Mouse (Mus musculus) fibroblast of lung, adult 2 months (primary cell): ENCODE data around the gene Gm9803.
A peak's percentile ranks its signal among the peaks of the same experiment; 100 is the strongest.
"Not testable (repeated sequence)": the region's sequence is repeated elsewhere in the genome, so short reads cannot be mapped to it uniquely, and the experiment has no call there.

Source experiments
- DNase-seq: peaks from one replicate; pipeline ENCODE4 v3.0.0-alpha.2; 2011; ENCODE audit warnings: low read depth

Gm9803 gene

DNA sequence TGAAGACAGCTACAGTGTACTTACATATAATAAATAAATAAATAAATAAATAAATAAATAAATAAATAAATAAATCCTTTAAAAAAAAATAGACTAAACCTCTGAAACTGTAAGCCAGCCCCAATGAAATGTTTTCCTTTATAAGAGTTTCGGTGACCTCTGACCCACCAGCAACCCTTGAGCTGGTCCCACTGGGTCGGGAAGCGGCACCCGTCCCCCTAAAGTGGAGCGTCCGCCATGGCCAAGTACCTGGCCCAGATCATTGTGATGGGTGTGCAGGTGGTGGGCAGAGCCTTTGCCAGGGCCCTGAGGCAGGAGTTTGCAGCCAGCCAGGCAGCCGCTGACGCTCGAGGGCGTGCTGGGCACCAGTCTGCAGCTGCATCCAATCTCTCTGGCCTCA lies at the start of gene Gm9803:
TSS of gene Gm9803 (plus strand) at position 154 of the 400 bp plus-strand sequence.
- not testable (repeated sequence) for DNase-seq

DNA sequence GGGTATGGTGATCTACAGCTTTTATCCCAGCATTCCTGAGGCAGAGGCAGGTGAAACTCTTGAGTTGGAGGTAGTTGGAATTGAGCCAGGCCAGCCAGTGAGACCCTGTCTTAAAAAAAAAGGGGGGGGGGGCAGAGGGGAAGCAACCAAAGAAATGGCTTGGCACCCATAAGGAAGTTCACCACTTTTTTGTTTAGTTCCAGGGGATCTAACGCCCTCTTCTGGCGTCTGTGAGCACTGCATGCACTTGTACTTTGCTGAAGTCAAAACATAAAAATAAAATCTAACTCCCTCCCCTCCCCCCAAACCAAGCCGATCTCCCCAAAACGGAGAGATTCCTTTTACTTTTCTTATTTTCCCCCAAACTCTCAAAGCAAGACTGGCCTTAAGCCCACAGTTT lies 48.5 kb upstream of the Gm9803 start:
- DNase-seq, result no peak

DNA sequence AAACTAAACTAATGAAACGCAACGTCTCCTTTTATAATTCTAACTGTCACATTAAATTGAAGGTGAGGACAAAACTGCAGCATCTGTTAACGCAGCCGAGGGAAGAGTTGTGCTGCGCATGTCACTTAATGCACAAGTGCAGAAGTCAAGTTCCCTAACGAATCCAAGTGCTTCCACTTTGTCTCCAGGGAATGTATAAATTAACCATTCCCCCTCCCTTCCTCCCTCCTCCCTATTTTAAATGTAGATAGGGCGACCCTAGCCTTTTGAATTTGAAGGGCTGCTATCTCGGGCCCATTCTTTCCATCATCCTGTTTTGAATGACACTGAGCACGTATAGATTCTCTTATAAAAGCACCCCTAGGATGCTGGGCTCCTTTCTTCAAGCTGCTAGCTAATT lies 46.4 kb upstream of the Gm9803 start:
- DNase-seq, result no peak

DNA sequence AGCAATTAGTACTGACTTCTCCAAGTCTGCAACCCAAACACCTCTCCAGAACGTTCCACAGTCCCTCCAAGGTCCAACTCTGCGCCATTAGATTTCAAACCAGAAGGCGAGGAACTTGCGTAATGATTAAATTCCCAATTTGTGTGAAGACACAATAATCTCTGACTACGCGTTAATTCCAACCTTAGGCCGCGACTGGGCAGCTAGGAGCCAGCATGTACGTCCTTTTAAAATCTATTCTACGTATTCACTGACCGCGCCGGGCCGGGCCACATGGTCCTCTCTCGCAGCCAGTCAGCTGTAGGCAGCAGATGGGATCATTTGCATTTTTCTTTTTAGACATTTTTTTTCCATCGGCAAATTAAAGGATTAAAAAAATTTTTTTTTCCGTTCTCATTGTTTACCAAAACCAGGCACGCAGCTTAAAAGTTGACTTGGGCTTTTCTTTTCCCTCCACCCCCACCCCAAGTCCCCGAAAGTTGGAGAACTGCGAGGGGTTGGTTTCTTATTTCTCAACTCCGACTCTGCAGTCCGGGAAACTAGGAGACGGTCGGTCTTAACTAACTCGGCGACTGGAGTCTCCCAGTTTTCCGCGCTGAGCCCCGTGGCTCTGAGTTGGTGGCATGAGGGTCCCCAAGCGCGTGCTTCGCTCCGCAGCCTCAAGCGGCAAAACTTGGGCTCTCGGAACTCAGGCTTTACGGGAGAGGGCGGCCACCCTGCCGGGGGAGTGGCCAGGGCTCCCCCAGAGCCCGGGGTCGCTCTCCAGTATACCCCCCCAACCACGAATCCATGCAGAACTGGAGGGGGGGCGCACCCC lies 45.8 kb upstream of the Gm9803 start:
- no peak for DNase-seq

DNA sequence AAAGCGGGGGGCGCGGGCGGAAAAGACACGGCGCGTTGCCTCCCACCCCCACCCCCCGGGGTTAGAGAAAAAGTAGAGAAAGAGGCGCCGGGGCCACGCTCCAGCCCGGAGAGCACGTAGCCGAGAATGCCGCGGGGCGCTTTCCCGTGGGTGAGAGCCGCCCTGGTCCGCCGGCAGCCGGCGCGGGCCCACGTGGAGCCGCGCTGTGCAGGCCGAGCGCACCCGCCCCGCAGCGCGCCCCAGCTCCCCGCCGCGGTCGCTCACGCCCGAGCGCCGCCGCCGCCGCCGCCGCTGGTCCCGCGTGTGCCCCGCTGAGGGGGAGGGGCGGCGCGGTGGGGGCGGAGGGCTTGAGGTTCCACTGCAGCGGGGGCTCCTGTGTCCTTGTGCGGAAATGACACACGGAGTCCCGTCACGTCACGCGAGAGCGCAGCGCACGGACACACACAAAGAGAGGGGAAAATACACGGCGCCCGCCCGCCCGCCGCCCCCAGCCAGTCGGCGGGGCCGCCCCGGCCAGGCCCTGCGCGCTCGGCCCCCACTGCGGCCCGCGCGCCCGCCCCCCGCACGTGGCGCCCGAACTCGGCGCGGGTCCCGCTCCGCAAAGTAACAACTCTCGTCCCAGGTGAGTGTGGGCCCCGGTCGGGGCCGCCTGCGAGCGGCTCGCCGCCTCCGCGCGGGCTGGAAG lies 45.0 kb upstream of the Gm9803 start, which contains the start of gene Bend3:
TSS of gene Bend3 (plus strand) at position 81 of the 685 bp plus-strand sequence.
- DNase-seq, result no peak

DNA sequence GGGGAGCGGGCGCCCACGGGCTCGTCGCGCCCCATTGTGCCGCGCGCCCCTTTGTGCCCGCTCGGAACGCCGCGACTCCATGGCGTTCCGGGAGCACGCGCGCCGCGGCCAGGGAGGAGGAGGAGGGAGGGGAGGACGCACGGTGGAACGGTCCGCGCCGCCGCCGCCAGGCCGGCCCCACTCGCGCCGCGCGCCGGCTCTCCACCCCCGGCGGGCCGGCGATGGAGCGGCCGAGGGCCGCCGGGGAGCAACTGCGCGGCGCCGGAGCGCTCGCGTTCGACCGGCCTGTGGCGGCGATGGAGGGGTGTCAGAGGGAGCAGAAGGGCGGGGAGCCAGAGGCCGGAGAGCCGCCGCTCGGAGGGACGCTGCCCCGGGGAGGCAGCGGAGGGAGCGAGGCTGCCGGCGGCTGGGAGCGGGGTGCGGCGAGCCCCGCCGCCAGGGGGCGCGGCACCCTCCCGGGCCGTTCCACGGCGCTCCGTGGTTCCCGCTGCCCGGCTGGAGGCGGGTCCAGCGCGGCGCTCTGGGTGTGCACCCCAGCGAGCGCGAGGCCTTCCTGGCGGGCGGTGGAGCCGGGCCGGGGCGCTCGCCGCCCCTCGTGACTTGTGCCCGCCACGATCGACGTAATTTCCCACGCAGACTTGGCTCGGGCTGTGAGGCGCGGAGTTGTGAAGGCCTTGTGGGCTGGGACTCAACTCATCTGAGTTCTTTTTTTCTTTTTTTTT lies 44.3 kb upstream of the Gm9803 start:
- DNase-seq, result peak; percentile 72

DNA sequence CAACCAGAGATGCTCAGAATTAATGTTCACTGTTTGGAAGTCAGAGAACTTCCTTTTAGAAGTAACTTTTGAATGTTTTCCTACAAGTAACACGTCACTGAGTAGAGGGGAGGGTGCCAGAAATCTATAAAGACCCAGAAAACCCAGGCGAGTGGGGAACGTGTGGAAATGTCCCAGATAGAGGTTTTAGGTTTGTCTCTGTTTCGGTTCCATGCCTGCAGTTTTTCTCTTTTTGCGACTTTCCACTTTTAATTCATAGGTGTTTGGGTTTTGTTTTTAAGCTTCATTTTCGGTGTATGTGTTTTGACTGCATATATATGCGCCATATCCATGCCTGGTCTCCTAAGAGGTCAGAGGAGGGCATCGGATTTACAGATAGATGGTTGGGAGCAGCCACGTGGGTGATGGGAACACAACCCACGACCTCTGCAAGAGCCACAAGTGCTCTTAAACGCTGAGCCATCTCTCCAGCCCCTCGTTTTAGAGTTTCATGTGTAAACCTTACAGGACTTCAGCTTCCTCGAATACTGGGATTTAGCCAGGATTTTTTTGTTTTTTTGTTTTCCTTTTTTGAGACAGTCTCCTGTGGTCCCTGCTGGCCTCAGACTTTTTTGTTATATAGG lies 43.5 kb upstream of the Gm9803 start:
- no peak for DNase-seq

DNA sequence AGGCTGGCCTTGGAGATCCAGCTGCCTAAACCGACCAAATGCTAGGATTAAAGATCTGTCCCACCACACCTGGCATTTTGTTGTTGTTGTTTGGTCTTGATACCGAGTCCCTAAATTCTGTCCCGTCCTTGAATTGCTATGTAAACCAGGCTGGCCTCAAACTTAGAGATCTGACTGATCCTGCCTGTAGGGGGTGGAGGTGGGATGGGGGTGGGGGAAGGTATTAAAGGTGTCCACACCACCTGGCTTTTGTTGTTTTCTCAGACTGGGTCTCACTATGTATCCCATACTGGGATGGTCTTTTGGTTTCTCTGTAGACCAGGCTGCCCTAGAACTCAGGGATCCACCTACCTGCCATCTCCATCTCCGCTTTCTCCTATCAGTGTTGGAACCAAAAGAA lies 42.7 kb upstream of the Gm9803 start:
- DNase-seq, result no peak

DNA sequence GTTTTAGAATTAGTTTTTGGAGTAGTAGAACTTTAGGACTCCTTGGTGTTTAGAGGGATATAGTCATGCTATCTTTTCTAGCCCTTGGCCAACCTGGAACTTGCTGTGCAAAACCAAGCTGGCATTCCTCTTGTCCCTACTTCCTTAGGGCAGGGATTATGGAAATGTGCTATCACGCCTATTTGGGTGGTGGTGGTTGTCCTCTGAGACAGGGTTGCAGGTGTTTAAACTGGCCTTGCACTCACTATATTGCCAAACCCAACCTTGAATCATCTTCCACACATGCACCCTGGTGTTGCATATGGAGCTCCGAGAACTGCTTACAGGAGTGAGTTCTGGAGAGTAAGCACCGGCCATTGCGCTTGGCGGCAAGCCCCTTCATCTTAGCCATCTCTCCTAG lies 41.9 kb upstream of the Gm9803 start:
- DNase-seq, result no peak

DNA sequence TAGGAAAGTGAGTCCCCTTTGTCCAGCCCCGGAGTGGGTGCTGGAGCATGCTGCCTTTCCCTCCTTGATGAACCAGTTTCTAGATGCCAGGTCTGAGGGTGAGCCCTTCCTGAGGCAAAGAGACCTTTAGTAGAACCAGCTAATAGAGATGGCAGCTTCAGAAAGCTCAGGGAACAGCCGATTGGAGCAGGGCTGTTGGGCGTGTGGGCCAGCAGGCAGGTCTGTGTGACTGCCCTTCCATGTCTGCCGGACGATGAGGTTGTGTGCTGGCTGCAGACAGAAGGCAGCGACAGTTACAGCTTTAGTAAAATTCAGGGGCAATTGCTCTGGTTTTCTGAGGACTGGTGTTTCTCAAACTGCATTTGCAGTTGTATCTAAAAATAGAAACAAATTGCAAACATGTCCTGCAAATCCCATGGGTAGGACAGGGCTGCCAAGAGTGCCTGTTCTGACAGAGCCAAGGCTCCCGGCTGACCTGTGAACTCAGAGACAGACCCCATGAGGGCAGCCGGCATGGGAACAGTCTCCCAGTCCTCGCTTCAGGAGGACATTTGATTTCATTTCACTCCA lies 40.4 kb upstream of the Gm9803 start:
- peak; percentile 27 for DNase-seq

DNA sequence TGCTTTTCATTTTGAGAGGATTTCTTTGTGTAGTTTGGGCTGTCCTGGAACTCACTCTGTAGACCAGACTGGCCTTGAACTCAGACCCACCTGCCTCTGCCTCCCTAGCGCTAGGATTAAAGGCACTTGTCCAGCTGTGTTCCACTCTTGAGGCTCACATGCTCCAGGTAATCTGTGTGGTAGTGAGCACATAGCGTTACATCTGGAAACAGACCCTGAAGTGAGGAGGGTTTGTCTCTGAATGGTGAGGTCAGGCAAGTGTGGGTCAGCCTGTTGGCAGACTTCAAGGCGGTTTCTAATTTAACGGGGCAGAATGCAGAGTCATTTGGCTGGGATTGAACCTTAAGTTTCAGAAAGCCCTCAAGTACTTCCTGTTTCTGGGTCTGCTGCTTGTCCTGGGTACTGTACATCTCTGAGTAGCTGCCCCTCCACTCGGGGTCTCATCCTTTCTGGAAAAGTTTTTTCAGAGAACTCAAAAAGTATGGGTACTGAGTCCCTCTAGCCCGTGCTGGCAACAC lies 38.1 kb upstream of the Gm9803 start:
- no peak for DNase-seq

DNA sequence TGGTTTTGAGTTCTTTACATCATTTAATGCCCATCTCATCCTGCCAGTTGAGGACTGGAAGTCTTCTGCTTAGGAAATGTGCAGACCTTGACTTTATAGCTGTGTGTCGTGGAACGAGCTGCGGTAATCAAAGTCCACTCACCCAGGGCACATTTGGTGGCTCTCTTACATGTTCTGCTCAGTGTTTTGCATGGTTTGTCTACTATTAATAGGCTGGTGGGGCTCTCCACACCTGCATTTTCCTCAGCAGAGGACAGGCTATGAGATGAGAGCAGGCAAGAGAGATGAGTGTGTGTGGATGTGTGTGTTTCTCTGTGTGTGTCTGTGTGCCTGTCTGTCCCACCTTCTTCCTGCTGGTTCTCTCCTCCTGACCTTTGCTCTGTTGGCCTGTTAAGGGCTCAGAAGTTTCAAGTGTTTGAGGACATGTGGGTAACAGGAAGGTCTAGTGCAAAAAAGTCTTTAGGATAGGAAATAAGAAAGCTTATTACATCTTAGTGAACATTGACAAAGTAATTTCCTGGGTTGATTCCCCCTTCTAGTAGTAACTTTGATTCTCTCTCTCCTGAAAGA lies 36.4 kb upstream of the Gm9803 start:
- no peak for DNase-seq

DNA sequence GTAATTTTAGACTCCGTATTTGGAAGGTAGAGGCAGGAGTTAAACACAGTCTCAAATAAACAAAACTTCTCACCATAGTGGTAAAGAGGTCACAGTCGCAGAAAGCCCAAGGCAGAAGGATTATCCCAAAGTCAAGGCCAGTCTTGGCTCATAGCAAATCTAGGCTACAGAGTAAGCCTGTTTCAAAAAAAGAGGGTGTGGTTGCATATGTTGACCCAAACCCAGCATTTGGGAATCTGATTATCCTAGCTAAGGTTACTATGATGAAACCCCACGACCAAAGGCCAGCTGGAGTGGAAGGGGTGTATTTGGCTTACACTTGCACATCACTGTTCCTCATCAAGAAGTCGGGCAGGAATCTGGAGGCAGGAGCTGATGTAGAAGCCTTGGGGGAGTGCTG lies 35.6 kb upstream of the Gm9803 start:
- DNase-seq, result no peak

DNA sequence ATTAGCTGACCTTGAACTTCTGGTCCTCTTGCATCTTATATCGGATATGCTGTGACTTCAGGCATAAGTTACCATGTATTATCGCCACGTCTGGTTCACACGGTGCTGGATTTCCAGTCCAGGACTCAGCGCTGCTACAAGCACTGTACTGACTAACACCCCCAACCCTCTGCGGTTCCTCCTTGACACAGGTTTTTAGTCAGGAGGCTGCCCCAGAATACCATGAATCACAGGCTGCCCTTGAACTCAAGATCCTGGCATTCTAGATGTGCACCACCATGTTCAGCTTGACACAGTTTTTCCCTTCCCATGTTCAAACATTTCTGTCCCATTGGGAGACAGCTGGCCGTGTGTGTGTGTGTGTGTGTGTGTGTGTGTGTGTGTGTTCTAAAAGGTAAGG lies 34.7 kb upstream of the Gm9803 start:
- DNase-seq, result no peak

DNA sequence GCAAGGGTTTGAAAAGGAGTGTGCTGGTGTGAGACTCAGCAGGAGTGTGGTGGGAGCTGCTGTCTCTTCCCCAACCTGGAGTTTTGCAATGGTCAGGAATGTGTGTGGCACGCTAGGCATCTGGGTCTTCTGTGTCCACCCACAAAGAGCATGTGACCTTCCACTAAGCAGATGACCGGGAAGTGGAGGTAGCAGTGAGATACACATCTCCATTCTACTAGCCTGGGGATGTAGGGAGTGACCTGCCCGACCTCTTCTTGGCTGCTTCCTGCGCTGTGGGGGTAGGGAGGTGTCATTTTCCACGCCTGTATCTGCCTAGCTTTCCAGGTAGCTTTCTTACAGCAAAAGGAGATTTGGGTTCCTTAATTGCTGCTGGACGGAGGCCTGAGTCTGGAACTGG lies 34.3 kb upstream of the Gm9803 start:
- DNase-seq, result no peak

DNA sequence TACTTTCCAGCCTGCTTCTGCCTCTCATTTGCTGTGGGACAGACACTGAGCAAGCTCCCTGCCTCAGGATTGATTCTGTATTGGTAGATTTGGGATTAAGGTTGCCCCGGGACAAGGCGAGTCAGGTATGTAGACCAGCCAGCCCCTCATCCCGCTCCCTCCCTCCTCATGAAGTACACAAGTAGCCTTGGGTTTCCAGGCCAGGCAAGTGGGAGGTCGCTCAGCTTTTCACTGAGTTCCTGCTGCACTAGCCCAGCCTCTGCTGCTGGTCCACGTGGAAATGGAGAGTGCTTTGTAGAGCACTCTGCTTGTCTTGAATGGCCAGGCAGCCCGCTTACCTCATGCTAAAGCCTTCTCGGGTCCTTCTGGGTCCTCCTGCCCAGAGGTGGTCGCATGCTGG lies 33.9 kb upstream of the Gm9803 start:
- DNase-seq, result no peak

DNA sequence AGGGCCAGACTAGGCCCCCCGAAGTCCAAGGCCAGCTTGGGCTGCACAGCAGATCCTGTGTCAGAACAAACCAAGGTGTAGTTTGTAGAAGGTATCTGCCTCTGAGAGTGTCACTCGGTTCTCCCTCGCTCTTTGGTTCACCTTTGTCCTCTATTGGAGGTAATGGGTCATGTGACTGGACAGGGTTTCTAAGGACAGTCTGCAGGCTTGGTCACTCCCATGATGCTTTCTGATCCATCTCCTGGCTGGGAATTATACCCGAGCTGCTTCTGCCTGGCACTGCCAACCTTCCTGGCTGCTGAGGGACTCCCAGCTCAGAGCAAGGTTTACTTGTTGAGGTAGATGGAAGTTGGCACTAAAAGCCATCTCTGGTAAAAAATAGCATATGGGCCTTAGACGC lies 33.0 kb upstream of the Gm9803 start:
- DNase-seq, result no peak

DNA sequence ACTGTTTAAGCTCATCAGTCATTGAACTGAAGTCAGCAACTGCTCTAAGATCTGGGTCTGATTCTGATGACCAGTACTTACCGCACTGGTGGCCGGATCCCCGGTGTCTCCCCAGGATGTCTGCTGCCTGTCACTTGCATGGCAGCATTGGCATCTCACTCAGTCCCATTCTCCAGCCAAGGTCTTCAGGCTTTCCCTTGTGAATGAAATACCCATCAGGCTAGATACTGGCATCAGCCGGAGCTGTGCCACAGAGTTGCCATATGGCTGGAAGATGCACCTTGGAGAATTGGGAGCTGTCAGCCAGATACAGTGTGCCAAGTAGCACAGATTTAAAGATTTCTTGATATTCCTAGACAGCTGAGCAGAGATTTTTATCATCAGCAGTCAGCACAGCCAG lies 21.3 kb upstream of the Gm9803 start:
- DNase-seq, result no peak

DNA sequence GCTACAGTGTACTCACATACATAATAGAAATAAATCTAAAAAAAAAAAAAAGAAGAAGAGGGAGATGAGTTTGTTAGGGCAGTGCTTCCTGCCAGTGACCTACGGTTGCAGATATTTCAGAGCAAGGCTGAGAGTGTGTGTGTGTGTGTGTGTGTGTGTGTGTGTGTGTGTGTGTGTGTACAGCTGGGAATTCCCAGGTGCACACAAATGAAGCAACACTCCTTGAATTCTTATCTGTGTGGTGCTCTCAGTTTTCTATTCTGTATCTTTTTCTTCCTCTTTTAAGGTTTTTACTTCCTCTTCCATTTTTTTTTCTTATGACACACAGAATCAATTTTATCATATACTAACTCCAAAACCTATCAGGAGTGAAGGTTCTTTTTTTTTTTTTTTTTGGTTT lies 19.6 kb upstream of the Gm9803 start:
- no peak for DNase-seq

DNA sequence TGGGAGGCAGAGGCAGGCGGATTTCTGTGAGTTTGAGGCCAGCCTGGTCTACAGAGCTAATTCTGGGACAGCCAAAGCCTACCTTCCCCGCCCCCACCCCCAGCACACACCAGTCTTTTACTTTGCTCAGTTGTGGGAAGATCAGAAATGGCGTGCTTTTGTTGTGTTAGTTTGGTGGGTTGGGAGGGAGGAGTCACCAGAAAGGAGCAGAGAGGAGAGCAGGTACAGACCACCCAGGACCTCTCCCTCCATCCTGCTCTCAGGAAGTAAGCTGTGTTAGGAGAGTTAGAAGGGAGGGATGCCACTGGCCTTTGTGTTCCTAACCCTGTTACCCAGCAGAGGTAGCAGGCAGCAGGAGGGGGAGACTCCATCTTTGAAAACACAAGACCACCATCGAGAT lies 16.8 kb upstream of the Gm9803 start:
- no peak for DNase-seq

DNA sequence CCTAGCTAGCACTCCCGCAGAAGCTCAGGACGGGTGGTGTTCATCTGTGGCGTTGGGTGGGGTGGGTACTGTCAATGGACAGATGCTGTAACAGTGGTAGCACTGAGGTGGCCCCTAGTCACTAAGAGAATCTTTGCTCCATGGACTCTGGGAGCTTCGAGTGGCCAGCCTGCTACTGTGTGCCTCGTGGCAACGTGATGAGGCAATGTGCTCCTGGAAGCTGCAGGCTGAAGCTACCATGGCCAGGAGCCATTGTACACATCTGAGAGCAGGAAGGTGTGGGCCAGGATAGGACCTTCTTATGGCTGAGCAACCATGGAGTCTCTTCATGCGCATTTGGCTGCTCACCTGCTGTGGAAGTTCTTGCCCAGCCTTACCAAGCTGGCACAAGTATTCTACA lies 14.7 kb upstream of the Gm9803 start:
- DNase-seq, result no peak

DNA sequence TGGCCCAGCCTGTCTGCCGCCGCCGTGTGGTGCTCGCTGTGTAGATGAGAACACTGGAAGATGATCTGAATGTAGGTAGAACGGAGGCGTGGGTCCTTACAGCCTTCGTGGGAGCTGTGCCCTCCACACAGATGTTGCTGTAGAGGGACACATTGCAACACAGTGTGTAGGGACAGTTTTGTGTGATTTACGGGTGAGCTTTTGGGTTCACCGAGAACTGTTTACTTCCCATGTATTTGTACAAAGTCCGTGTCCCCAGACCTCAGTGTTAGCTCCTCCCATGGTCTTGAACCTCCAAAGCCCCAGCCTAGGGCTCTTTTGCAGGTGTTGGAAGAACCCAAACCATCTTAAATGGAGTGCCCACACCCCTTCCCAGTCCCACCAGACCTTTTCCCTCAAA lies 10.9 kb upstream of the Gm9803 start:
- DNase-seq, result no peak
